Mouse (Mus musculus) embryo, embryonic 11 days (tissue): ENCODE results near the gene Trappc10.
A peak's percentile ranks its signal among the peaks of the same experiment; 100 is the strongest.
"Not testable (repeated sequence)": the region's sequence is repeated elsewhere in the genome, so short reads cannot be mapped to it uniquely, and the experiment has no call there.

Experiments
- DNase-seq: peaks from one replicate; pipeline ENCODE4 v3.0.0-alpha.2; 2015

Trappc10 gene

DNA sequence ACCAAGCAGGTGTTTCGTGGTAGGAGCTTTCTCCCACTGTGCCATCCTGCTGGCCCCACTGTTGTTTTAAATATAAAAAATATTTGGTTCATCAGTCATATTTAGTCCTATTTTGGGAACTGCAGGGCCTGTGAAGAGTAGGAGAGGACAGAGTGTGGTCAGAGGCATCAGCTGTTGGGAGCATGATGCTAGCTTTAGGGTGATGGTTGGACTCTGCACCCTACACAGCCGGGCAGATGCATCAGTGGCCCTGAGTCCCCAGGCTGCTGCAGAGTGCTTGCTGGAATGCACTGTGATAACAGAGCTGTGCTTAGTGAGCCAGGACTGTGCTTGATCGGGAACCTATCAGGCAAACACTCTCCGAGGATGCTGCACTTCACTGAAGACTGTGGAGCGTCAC lies 51.5 kb downstream of the Trappc10 start:
- DNase-seq, result no peak

DNA sequence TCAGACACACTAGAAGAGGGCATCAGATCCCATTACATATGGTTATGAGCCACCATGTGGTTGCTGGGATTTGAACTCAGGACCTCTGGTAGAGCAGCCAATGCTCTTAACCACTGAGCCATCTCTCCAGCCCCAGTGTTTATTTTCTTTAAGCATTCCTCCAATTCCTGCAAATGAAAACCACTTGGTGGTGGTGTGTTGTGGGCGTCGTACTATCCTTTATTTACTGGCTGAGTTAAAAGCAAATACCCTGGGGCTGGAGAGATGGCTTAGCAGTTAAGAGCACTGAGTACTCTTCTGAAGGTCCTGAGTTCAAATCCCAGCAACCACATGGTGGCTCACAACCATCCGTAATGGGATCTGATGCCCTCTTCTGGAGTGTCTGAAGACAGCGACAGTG lies 58.4 kb downstream of the Trappc10 start:
- DNase-seq, result not testable (repeated sequence)

DNA sequence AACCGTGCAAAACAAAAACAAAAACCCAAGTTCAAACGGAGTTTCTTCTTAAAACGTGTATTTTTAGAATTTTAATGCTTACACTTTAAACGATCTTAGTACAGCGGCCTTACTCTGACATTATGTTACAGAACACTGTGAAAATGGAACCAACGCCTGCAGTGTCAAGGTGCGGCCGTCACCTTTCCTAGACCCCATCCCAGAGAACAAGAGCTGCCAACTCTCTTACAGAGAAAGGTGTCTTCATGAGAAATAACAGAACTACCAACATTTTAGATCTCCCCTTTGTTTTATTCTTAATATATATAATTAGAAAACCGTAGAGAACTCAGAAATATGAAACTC lies 59.1 kb downstream of the Trappc10 start:
- DNase-seq, result no peak

DNA sequence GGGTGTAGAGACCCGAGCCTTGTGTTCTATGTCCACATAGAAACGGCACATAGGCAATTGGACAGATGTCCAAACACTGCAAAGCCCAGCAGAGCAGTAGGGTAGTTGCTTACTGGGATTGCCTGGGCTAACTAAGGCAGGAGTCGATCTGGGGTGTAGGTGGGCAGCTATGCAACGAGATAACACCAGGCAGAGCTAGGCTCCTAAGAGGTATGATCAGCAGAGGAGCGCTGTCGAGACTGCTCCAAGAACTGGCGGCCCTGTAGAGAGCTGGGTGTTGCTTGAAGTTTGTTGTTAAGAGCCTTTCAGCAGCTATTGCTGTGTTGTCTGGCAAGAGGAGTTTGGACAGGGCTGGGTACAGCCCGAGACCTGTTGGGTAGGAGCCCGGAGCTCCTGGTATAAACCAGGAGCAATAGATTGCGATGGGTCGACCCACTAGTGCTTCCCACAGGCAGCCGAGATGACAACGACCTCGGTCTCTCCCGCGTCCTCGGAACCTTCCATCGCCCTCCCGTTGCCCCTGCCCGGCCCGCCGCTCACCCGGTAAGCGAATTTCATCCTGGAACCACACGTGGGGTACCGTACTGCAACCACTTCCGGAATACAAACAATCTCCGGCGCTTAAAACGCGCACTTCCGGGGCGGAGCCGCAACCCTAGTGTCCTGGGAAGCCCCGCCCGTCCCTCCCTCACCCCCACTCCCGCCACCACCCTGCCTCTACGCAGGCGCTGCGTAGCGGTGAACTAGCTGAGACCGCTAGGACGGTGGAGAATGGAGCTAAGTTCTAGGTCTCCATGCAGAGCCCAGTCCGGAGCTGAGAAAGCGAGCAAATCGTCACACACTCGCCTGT lies 59.7 kb downstream of the Trappc10 start, which contains the start of gene Pwp2:
Gene Pwp2 (minus strand): TSS at position 619 of the 850 bp plus-strand sequence.
- peak; percentile 98 for DNase-seq

DNA sequence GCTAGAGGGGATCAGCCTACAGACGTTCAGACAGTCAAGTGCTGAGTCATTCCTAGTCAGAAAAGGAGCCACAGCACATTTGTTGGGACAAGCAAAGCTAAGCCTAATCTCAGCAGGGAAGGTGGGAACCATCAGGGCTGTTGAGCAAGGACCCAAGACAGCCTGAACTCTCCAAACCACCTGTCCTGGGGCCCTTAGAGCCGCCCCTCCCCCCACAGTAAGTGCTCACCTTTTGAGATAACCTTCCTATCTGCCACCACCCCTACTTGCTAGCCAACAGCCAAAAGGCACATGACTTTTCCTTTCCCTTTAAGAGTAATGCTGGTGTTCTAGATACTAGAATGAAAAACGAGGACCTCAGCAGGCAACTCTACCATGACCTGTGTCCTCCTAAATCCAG lies 60.9 kb downstream of the Trappc10 start:
- DNase-seq, result no peak

DNA sequence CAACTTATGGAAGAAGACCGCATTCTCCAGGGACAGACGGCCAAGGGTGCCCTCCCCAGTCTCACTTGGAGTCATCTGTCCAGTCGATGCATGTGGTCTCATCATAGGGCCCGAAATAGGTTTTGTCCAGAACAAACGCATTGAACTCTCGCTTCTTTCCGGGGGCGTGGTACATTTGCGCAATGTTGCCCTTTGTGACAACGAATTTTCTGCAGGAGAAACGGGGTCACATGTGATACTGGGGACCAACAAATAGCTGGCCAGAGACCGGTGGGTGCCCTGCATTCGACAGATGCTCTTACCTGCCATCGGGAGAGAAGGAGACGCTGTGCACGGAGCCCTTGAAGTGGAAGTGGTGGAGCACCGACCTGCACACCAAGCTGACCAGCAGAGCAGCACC lies 62.1 kb downstream of the Trappc10 start:
- DNase-seq, result no peak

DNA sequence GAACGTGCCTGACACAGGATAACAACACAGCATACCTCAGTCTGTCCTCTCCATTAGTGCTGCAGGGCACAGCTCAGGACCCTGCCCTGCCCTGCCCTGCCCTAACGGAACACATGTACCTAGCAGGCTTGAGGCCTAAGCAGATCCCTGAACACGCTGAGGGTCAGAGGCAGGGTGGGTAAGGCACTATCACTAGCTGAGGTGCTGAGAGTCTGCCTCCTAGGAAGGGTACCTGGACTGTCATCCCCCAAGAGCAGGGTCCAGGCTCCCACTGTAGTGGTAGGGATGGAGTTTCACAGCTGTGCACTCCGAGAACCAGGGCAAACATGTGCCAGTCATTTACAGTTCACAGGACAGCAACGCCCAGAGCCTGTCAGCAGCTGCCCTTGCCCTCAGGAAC lies 70.0 kb downstream of the Trappc10 start:
- DNase-seq, result no peak

DNA sequence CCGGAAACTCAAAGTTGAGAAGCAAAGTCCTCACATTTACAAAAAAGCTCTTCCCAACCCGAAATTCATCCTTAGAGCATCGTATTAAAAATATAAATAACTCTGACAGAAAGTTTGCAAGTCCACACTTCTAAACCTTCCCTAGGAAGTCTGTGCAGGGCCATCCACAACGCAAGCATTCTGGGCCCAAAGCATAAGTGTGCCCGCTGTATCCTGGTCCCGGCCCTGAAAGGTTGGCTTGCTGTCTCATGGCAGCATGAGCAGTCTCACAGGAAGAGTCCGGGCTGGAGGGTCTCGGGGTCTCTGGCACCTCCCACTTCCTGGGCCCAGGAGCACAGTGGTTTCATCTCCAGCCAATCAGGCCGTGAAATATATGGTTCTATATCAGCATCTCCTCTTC lies 72.9 kb downstream of the Trappc10 start:
- DNase-seq, result no peak

DNA sequence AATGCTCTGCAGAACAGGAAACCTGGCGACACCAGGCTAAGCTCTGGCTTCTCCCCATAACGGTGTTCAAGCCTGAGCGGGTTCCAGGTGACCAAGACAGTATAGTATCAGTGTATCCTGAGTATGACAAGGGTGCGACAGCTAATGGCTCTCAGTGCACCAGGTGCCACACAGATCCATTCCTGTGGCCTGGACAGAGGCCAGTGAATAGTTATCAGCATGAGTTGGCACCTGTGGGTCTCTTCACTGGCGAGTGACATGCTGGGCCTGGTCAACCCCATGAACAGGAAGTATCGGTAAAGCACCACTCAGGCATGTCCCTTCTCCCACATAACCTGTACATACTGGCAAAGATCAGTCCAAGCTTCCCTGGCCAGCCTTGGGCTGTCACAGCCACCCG lies 73.4 kb downstream of the Trappc10 start:
- no peak for DNase-seq

DNA sequence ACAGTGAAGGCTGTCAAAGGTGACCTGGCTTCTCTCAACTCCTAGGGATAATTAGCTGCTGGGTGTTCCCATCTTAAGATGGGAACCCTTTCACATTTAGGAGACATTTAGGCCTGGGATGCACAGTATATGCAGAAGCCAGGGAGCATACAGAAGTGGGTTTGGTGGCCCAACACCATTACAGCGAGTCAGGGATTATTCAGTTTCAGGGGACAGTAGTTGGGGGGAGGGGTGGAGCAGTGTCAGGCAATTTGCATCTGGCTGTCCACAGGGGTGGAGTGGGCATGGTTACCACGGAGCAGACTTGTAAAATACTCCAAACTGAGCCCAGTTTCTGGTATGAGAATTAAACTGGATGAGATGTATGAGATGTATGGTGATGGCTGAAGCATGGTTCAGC lies 74.0 kb downstream of the Trappc10 start:
- DNase-seq, result no peak

DNA sequence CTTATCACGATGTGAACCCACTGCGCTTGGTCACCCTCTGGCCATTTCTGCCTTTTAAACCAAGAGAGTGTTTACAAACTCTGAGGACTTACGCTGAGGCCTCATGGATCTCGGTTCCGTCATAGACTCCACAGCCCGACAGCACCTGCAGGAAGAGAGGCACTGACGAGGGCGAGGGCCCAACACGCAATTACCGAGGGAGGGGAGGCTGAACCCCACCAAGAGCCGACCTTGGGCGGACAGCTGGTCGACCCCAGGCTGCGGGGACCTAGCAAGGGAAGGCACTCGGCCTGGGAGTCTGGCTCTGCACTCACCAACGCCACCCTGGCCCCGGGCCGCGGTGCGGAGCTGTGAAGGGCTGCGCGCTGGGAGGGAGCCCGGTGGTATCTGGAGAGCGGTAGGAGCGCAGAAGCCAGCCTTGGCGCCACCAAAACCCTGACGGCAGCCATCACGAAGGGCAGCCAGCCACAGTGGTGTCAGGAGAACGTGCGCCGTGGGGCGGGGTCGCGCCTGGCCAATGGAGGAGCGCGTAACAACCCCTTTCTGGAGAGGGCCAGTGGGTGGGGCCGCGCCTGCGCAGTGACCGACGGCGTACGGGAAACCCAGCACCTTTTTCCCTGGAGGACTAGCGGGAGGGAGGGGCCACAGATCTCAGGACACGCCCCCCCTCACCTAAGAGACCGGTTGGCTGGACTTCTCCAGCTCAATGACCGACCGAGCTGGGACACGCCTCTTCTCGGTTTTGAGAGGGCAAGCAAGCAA lies 75.0 kb downstream of the Trappc10 start, which contains the start of gene D10Jhu81e:
Gene D10Jhu81e (minus strand): TSS at position 502 of the 762 bp plus-strand sequence.
- DNase-seq, result peak; percentile 97

DNA sequence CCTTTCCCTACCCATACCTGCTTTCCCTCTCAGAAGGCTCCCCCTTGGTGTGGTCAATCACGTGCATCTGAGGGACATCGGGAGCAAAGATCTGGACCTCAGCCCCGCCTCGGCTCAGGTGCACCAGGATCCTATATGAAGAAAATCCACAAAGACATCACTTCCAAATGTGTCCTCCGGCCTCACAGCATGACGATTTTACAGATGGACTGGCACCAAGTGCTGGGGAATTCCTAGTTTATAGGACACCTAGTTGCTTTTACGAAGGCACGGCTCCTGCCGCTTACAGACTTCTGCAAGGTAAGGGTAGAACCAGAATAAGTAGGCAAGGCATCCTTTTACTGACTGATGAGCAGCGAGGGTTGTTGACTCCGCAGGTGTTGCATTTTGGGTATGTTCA lies 75.6 kb downstream of the Trappc10 start:
- DNase-seq, result no peak

DNA sequence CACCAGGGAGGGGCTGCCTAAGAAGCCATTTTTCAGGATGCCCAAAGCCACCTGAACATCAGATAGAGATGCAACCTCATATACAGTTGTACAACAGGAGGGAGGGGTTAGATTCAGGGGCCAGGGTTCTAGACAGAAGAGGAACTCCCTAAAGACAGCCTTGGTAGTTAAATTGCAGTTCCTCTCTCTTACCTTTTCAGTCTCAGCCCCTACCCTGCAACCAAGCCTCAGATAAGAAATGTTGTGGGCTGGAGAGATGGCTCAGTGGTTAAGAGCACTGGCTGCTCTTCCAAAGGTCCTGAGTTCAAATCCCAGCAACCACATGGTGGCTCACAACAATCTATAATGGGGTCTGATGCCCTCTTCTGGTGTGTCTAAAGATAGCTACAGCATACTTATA lies 76.7 kb downstream of the Trappc10 start:
- DNase-seq, result no peak

DNA sequence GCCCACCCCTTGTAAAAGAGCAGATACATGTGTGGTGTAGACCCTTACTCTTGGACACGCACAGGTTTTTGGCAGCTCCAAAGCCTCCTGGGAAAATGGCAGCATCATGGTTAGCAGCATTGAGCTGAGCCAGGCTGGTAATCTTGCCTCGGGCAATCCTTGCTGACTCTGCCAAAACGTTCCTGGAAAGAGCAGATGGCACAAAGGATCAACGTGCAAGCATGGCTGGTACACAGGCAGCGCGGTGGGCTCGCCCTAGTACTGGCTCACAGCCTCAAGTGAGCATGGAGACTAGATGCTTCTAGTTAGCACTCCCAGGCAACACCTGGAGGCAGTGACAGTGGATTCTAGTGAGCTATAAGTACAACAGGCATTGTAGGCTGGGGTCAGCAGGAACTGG lies 77.1 kb downstream of the Trappc10 start:
- DNase-seq, result no peak

DNA sequence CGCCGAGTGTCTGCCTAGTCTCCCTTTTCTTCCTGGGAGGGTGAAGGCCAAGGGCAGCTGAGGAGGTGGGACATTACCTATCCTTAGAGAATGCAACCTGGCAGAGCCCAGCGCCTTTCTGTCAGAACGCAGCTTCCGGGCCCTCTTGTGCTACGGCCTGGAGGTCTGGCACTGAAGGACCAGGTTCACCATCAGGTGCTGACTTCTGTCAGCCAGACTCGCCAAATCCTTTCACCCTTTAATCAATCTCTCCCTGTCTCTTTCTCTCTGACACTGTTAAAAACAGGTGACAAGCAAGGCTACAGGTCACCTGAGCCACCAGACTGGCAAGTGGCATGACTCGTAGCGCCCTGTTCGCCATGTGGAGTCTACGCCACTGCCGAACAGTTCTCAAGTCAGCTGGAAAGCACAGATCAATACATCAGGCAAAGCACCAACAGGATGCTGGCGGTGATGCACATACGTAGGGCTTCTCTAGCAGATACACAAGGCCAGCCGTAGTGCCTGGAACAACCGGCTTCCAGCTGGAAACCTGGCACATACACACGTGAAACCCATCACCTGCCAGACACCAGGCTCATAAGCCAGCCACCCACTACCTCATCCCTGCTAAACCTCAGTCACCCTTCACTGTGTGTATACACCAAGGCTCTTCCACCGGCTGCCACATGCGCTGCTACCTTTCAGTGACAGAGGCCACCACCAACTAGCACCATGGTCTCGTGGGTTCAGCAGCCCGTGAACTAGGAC lies 79.0 kb downstream of the Trappc10 start:
- DNase-seq, result no peak

DNA sequence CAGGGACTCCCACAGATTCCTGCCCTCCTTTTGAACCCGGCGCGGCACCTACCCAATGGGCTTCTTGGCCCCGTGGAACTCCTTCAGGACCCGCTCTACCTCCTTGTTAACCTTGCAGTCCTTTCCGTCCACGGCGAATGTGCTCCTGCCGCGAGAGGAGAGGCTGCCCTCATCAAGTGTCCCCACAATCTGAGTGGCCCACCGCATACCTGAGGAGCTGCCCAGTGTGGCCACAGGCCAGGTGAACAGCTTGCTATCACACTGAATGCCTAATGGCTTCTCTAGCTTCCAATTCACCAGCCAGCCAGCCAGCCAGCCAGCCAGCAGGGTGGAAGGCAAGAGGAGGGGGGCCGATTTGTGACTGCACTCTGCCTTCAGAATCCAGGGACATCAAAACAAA lies 79.7 kb downstream of the Trappc10 start:
- no peak for DNase-seq

DNA sequence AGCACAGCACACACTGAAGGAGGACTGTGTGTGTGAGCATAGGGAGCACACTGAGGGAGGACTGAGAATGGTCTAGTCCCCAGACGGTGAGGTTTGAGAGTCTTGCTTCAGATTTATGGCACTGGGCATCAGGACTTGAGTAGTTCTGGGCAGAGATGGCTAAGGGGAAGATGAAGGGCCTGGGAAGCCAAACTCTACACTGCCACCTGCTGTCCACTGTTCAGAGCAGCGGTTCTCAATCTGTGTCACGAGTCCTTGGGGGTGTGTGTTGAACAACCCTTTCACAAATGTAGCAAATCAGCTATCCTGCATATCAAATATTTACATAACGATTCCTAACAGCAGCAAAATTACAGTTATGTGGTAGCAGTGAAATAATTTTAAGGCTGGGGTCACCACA lies 80.5 kb downstream of the Trappc10 start:
- peak; percentile 67 for DNase-seq

DNA sequence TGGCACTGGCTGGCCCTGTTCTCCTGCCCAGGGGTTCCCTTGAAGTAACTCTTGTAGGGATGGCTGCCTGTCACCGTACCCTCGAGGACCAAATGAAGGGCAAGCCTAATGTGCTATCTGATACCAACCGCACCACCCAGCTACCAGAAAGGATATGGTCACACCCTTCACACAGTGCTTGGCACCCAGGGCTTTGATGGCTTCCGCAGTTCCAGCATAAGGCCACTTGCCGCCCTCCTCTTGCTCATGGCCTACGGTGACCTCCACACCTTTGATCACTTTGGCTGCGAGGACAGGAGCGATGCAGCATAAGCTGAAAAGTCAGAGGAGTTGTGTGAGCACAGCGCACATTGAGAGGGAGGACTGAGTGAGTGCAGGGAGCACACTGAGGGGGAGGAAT lies 81.2 kb downstream of the Trappc10 start:
- no peak for DNase-seq

DNA sequence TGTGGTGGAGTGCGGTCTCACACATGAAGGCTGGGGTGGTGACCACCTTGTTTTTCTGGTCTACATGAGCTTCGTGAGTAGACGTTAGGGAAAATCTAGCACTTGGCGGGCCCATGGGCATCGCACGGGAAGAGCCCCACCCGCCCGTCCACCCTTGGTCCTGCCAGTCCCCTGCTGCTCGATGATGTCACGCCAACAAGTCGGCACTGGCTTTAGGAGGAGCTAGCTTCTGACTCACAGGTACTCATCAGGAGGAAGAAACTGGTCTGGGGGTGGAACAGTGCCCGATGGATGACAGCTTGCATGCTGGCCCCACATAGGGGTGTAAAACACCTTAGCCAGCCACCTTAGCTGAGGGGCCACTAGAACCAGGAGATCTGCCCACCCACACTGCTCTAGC lies 81.8 kb downstream of the Trappc10 start:
- DNase-seq, result no peak

DNA sequence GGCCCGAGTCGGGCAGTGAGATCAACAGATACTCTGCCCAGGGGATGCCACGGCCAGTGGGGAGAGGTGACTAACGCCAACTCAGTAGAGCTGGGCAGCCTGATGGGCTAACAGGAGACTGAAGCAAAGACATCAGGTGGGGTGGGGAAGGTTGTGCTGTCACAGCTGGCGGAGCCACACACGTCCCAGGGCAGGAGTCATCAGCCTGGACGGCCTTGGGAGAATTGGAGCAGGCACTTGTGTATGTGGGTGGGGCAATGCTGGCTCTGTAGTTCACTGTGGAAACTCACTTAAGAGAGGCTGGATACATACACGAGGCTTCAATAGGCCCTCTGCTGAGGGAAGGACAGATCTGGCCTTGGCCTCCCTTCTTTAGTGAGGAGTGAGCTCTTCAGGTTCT lies 83.3 kb downstream of the Trappc10 start:
- no peak for DNase-seq

DNA sequence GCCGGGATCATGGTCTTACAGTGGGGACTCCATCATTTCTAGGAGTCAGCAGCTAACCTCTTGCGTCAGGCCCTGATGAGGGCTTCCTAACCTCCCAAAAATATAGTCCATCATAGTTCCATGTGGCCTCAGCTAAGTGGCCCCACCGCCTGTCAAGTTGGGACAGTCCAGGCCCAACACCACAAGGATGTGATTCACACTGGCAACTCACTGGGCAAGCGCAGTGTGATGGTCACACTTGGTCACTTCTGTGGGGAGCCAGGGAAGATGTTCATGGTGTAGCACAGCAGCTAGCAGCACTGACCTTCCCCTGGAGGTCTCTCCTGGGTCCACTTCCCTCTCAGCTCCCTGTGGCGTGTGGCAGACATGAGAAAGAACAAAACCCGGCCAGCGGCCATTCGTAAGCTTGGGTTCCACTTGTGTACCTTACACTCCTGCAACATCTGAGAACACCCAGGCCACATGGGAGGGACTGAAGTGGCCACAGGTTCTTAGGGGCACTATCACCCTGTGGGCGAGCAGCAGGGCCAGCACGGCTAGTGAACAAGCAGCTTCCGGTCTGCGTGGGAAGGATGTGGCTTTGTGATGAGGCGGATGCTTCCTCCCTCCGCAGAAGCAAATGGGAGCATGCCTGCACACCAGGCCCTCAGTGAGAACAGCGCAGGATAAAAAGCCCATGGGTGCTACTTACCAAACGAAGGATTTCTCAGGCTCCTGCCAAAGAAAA lies 83.9 kb downstream of the Trappc10 start:
- DNase-seq, result no peak

DNA sequence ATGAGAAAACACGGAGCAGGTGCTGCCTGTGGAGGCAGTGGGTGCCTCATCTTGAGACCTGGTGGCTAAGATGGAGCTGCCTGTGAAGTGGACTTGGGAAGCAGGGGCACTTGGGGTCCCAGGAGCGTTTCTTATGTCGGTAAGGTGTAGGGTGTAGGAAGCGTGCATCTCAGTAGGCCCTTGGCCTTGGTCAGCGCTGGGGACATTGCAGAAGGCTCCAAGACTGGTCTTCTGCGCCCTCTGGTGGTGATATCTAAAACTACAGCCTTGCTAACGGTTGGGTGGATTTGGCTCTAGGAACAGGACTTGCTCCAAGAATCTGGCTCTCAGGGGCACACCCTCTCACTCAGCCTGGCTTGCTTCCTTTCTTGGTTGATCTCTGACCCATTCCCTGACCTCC lies 84.5 kb downstream of the Trappc10 start:
- DNase-seq, result peak; percentile 86
